Mouse (Mus musculus): ENCODE data around the gene A330070K13Rik.

A330070K13Rik gene

GRCm38 (mm10) chr5:130329889-130330288, 54.5 kb downstream of the A330070K13Rik start:
- DNase-seq (ENCODE audit: low spot score in 2 of 2) = no peak
